Mouse (Mus musculus) bone marrow macrophage, adult 2 months (primary cell): ENCODE measurements around the gene Ppp2ca. TPM values are rescaled to one million over a fixed set of nuclear protein-coding genes. Genes with fewer than 3 reads are reported as not detected.
"Not testable (repeated sequence)": the region's sequence is repeated elsewhere in the genome, so short reads cannot be mapped to it uniquely, and the experiment has no call there.

ENCODE experiments used
- H3K27ac ChIP-seq: 2 replicates; pipeline ENCODE4 v1.5.1; 2012; ENCODE audit warnings: low read depth, low read length; ENCODE audit not compliant: insufficient read depth
- H3K4me1 ChIP-seq: 2 replicates; pipeline ENCODE4 v1.6.1; 2012; ENCODE audit warnings: low read length; ENCODE audit not compliant: control insufficient read depth, insufficient read depth
- H3K4me3 ChIP-seq: 2 replicates; pipeline ENCODE4 v1.5.1; 2012; ENCODE audit warnings: mild to moderate bottlenecking, low read length, moderate library complexity; ENCODE audit not compliant: insufficient read depth
- CTCF ChIP-seq: IDR thresholded peaks from 2 replicates; pipeline ENCODE4 v1.5.1; 2012; ENCODE audit warnings: low read depth, mild to moderate bottlenecking, low read length, moderate library complexity
- POLR2A ChIP-seq: IDR thresholded peaks from 2 replicates; pipeline ENCODE4 v1.6.1; 2012; ENCODE audit warnings: mild to moderate bottlenecking, low read depth, low read length, borderline replicate concordance
- polyA plus RNA-seq: library from polyadenylated mRNA; stranded (reverse); fragments of >200 nt; gene quantifications from 2 replicates; pipeline ENCODE4 v1.2.4, GENCODE M21; 2012; ENCODE audit not compliant: missing spikeins, insufficient read depth, insufficient read length

The Ppp2ca gene
- polyA plus RNA-seq, 1 experiment = 49.2 TPM

GRCm38 (mm10) chr11:52094568-52094967, 3.9 kb upstream of the Ppp2ca start:
- H3K4me1 ChIP-seq = peaks cover 14% of the 10 kb centered on the region
- no peak overlapping the region for H3K27ac ChIP-seq
- no peak overlapping the region for H3K4me3 ChIP-seq
- TF ChIP-seq CTCF = no peak
- TF ChIP-seq POLR2A = no peak

- H3K4me3 ChIP-seq = no peak overlapping the region
Observed at GRCm38 (mm10) chr11:52097016-52097415, 1.5 kb upstream of the Ppp2ca start.

GRCm38 (mm10) chr11:52097596-52097995, 885 bp upstream of the Ppp2ca start:
- Histone ChIP-seq H3K4me1 (peaks cover 24% of the 10 kb centered on the region), H3K27ac (peak overlapping the region; percentile 82), H3K4me3 (no peak overlapping the region)
- TF ChIP-seq CTCF (no peak), POLR2A (no peak)

More at GRCm38 (mm10) chr11:52097016-52097415, 1.5 kb upstream of the Ppp2ca start:
- Histone ChIP-seq H3K4me1 (peaks cover 24% of the 10 kb centered on the region), H3K27ac (no peak overlapping the region)
- TF ChIP-seq POLR2A = no peak
- TF ChIP-seq CTCF = no peak

GRCm38 (mm10) chr11:52099031-52099761, 715 bp downstream of the Ppp2ca start:
- TF ChIP-seq POLR2A = no peak
- TF ChIP-seq CTCF = no peak

GRCm38 (mm10) chr11:52099771-52100219, 1.3 kb downstream of the Ppp2ca start:
- no peak for TF ChIP-seq POLR2A
- no peak for TF ChIP-seq CTCF
- Histone ChIP-seq H3K4me3 (peak overlapping the region; percentile 81), H3K4me1 (peaks cover 33% of the 10 kb centered on the region), H3K27ac (peak overlapping the region; percentile 82)

More at GRCm38 (mm10) chr11:52099031-52099761, 715 bp downstream of the Ppp2ca start:
- Histone ChIP-seq H3K4me3 (peak overlapping the region; percentile 81), H3K27ac (peak overlapping the region; percentile 82), H3K4me1 (peaks cover 31% of the 10 kb centered on the region)

GRCm38 (mm10) chr11:52102977-52103376, 4.5 kb downstream of the Ppp2ca start:
- peaks cover 26% of the 10 kb centered on the region for H3K4me1 ChIP-seq
- no peak overlapping the region for H3K27ac ChIP-seq
- H3K4me3 ChIP-seq = no peak overlapping the region
- TF ChIP-seq CTCF (no peak), POLR2A (no peak)

- TF ChIP-seq POLR2A (no peak), CTCF (no peak)
- H3K27ac ChIP-seq = no peak overlapping the region
- H3K4me1 ChIP-seq = peaks cover 31% of the 10 kb centered on the region
- H3K4me3 ChIP-seq = no peak overlapping the region
Observed at GRCm38 (mm10) chr11:52105503-52105902, 7.0 kb downstream of the Ppp2ca start.

GRCm38 (mm10) chr11:52106037-52106436, 7.6 kb downstream of the Ppp2ca start:
- H3K27ac ChIP-seq = no peak overlapping the region
- no peak for TF ChIP-seq CTCF
- TF ChIP-seq POLR2A = no peak
- H3K4me1 ChIP-seq = peaks cover 29% of the 10 kb centered on the region
- no peak overlapping the region for H3K4me3 ChIP-seq

GRCm38 (mm10) chr11:52106438-52106837, 8.0 kb downstream of the Ppp2ca start:
- Histone ChIP-seq H3K4me1 (peaks cover 25% of the 10 kb centered on the region), H3K27ac (no peak overlapping the region), H3K4me3 (no peak overlapping the region)
- no peak for TF ChIP-seq CTCF
- no peak for TF ChIP-seq POLR2A

GRCm38 (mm10) chr11:52108796-52109195, 10.3 kb downstream of the Ppp2ca start:
- H3K4me1 ChIP-seq = peaks cover 16% of the 10 kb centered on the region
- H3K27ac ChIP-seq = no peak overlapping the region
- TF ChIP-seq CTCF = no peak
- no peak for TF ChIP-seq POLR2A
- no peak overlapping the region for H3K4me3 ChIP-seq

- Histone ChIP-seq H3K27ac (no peak overlapping the region), H3K4me1 (peaks cover 13% of the 10 kb centered on the region), H3K4me3 (no peak overlapping the region)
- TF ChIP-seq CTCF = no peak
- TF ChIP-seq POLR2A = no peak
Observed at GRCm38 (mm10) chr11:52109421-52109820, 10.9 kb downstream of the Ppp2ca start.

- Histone ChIP-seq H3K4me1 (peaks cover 10% of the 10 kb centered on the region), H3K27ac (no peak overlapping the region)
- no peak for TF ChIP-seq CTCF
- no peak for TF ChIP-seq POLR2A
Observed at GRCm38 (mm10) chr11:52115479-52115878, 17.0 kb downstream of the Ppp2ca start.

GRCm38 (mm10) chr11:52116117-52116516, 17.6 kb downstream of the Ppp2ca start:
- not testable (repeated sequence) for H3K27ac ChIP-seq, H3K4me3 ChIP-seq
- H3K4me1 ChIP-seq = peaks cover 10% of the 10 kb centered on the region

More at GRCm38 (mm10) chr11:52115479-52115878, 17.0 kb downstream of the Ppp2ca start:
- no peak overlapping the region for H3K4me3 ChIP-seq
